Mouse (Mus musculus) naive thymus-derived CD4-positive, alpha-beta T cell, adult 2 months (primary cell): ENCODE data around the gene Vill.

Source experiments
- DNase-seq: peaks from one replicate; pipeline ENCODE4 v3.0.0-alpha.2; 2011; ENCODE audit warnings: low read depth

Vill gene

DNA sequence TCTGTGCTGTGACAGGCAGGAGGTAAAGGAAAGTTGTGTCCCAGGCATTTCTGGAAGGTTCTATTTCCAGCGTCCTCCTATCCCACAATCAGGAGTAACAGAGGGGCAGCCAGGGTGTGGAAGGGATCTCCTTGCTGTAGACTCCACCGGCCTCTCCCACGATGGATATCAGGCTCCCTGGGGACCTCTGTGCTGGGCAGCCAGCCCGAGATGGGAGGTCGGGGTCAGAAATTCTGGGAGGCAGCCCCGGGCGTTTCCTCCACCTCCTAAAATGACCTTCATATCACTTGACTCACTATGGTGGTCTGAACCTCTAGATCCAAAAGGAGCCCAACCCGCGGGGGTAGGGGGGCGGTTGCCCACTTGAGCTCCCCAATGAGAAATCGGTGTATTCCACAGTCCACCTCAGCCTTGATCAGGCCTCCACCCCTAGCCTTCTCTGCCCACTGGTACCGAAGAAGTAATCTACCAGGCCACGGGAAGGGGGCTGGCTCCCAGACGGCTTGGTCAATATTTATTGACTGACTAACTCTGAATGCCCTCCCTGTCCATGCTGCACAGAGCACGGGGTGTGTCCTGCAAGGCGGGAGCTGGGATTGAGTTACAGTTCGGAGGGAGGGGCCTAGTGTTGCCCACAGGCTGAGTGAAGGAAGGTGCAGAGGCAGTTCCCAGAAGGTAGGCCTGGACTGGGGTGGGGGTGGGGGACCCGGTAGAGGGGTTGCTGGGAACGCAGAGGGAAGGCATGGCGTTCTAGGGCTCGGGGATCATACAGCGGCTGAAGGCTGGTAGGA lies at the start of gene Vill:
TSS of gene Vill (plus strand) at position 625 of the 791 bp plus-strand sequence.
- no peak for DNase-seq

DNA sequence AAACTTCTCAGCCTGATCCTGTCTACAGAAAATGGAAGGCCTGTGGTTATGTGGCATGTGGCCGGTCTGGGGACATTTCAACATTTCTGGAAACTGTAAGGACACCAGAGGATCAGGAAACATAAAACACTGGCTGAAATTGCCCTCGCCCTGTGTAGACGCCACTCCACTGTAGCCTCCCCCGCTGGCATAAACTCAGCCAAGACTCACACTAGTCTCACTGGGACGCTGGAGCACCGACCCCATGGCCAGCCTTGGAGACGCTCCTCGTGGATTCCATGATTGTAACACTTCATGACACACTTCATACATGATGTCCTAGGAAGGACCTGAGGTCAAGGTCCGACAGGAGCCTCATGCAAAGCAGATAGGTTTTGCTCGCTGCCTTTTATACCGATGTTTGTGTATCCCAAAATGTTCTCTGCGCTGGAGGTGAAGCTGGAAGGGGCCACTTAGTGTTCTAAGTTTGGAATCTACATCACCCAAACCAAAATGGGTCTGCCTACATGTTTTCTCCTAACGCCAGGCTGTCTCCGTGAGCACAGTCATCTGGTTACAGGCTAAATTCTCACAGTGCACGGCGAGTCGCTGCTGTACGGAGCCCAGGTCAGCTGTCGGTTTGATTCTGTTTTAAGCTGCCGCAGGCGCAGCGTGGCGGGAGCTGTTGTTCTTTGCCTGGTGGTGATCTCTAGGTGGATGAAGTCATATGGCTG lies 48.4 kb upstream of the Vill start:
- DNase-seq: no peak

DNA sequence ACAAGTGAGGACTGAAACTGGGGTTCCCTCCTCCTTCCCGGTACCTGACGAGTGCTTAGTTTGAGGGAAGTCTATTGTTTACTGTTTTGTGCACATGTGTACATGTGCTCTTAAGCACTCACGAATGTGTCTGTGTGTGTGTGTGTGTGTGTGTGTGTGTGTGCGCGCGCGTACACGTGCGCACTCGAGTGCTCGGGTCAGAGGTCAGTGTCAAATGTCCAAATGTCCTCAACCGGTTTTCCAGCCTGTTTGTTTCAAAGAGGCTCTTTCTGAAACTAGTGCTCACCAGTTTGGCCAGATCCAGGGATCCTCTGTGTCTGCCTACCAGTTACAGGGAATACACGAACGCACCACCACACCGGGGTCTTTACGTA lies 47.9 kb upstream of the Vill start:
- DNase-seq: no peak

DNA sequence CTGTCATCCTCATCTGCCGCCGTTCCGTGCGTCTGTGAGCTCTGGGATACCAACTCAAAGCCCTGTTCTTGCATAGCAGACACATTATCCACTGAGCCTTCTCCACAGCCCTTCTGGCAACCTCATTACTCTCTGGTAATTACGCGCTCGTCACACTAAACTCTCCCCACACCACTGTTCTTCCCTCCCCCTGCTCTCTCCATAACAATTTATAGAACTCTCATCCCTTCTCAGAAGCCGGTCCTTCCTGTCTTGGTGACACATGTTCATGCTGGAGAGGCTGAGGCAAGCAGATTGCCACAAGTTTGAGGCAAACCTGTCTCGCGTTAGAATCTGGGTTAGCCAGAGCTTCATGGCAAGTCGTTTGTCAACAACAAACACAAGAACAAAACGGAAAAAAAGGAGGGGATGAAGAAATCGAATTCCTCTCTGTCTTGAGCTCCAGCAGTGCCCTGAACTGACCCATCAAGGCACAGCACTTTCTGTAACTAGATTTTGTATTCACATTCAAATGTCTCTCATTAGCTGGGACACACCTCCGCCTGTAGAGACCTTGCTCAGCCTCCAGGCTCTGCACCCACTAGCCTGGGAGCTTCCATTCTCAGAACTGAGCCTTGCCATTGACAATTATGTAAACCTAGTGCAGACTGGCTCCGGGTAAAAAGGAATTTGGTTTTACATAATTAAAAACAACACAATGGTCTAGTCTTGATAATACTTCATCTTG lies 47.1 kb upstream of the Vill start:
- DNase-seq: no peak

DNA sequence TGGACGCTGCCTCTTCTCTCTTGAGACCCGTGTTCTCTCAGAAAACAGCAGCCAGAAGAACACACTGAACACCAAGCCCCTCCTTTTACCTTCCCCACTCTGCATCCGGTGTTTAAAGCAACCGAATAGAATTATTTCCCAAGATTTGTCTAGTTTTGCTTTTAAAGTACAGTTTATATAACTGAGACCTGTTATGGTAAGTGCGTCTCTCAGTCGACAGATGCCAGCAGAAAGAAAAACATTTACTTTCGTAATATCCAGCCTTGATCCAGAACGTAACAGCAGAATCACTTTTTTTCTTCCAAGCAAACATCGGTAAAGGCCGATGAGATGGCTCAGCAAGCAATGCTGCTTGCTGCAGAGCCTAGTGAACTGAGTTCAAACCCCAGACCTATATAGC lies 45.3 kb upstream of the Vill start:
- no peak for DNase-seq

DNA sequence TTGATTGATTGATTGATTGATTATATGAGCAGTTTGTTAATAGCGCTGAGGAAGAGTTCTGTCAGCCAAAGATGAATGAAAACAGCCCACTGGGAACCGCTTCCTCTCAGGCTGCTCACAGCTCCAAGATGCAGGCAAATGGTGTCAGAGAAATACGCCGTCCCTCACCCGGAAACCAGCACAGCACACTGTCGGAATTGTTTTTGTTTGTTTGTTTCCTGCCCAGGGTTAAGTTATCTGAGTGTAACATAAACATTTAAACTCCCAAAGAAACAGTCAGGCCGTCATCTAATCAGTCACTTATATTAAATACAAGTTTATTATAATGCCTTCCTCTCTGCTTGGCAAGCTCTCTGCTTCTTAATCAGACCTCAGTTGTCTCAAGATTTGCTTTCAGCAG lies 43.7 kb upstream of the Vill start:
- no peak for DNase-seq

DNA sequence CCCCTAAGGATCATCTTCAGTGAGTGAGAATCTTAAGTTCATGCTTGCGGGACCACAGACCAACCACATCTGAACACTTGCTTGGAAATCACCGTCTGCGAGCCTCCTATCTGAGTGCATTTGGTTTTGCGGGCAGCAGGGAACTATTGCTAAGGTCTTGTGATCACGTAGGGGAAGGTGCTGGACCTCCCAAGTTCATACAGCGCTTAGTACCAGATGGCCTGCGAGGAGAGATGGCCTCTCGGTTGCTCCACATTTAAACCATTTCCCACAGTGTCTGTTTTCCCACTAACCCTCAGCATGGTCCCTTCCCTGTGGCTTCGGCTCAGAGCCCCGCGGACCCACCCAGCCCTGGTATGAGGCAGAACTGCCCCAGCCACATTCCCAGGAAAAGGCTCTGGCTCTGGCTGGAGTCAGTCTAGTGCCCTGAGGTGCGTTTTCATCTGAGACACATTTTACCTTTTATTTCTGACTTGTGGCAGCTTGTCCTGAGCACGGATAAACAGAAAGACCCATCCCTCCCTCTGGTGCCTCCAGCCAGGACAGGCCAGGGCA lies 42.3 kb upstream of the Vill start:
- no peak for DNase-seq

DNA sequence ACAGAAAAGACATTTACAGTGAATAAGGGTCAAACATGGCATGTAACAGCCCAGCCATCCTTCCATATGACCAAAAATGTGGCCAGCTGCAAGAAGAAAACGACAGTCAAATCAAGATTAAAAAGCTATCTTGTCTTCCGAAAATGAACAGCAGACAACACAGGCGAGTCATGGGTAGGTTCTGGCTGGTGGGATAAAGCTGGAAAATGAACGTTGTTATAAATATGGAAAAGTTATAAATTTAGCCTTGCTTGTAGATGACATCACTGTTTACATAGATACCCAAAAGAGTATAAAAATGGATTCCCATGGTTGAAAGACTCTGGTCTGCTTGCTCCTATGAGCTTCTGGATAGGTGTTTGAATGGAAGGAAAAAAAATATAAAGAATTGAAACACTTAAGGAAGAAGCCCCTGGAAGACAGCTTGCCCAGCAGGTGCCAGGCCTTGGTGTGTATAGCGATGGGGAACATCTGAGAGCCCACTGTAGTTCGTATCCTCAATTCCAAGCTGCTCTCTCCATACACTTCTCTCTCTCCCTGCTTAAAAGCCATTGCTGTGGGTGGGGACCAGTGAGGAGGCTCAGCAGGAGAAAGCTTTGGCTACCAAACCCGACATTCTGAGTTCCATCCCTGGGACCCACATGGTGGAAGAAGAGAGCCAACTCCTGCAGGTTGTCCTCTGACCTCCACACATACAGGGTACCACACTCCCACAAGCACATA lies 35.6 kb upstream of the Vill start:
- no peak for DNase-seq

DNA sequence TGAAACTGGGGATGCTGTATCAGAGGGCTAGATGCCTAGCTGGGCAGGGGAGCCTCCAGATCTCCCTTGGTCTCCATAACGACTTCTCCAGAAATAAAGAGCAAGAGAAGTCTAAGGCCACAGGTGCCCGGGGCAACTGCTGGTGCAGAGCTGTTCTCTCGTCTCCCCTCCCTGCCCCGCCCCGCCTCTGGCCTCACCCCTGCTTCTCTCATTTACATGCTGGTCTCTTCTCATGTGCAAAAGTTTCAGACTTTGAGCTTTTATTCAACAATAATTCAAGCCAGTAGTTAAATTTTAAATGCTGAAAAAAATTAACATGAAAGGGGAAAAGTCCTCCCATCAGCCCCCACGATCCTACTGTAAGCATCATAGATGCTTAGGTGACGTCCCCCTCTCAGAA lies 30.8 kb upstream of the Vill start:
- DNase-seq: no peak

DNA sequence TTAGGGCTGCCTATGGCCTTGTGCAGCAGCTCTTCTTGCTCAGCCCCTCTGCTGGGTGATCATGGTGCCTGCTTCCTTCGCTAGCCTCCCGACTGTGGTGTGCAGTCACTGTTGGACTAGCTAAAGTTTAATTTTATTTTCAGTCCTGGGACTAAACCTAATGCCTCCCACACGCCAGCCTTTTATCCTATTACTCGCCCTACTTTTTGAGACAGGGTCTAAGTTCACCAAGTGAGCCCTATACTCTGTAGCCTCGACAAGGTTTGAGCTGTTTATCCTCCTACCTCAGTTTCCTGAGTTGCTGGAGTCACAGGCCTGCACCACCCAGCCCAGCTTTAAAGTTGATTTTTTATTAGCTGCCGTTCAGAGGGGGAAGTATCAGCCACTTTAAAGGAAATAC lies 27.3 kb upstream of the Vill start:
- DNase-seq: no peak

DNA sequence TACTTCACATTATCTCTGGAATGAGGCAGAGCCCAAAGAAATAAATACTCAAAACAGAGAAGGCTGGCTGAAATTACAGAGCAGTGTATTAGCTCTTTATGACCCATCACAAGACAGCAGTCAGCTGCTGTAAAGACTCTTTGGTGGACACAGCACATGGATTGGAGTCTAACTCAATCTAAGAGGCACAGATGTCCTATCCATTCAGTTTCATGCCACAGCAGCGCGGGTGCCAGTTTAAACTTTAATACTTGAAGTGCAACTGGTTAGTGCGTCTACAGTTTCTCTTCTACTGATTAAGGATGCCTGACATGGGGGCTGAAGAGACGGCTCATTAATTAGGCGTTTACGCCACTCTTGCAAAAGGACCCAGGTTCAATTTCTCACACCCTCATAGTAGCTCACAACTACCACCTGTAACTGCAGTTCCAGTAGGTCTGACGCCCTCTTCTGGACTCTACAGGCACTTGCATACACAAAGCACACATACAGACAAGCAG lies 26.7 kb upstream of the Vill start:
- DNase-seq: no peak

DNA sequence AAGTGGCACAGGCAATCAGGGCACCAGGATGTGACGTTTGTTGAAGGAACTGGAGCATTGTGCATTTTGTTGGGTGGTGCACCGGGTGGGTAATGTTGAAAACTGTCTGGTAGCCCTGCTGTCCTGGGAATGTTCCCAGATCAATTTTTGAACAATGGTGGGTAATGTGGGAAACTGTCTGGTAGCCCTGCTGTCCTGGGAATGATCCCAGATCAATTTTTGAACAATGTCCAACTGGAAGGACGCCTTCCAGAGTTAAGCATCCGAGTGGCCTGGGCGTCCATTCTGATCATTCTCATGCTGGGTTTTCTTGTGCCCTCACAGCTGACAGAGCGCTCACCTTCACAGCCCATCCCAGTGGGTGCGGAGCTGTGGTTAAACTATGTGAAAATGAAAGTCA lies 25.2 kb upstream of the Vill start:
- no peak for DNase-seq

DNA sequence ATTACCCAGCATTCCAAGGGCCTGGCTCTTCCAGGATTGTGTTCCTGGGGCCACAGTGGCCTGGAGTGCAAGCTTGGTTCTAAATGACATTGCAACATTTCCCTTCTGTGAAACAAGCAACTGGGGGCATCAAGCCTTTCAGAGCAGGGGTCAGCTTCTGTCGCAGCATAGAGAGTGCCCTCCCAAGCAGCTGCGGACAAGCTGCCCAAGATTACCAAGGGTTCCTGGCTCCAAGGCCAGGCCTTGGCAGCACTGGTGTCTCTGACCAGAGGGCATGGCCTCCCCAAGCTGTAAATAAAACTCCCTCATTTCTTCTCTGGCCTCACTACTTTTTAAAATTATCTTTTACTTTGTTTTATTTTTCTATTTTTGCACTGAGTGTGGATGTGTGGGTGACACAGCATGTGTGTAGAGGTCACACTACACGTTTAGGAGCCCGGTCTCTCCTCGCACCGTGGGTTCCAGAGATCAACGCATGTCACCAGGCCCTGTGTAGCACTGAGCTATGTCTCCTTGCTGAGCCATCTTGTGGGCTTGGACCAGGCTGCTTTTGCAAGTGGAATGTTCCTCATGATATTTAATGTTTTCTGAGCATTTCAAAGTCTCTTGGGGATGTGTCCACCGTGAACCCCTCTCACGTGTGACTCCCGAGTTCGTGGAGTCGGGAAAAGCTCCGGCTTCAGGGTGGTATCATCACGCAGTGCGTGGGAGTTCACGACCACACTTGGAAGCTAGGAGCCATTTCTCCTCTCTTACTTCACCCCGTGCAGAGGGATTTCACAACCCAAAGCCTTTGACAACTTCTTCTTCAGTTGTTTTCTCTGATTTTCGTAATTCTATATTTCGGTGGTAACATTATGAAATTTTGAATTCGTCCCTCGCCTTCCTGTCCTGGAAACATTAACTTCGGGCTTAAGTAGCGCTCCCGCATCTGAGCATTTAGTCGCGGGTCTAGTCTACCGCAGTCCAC lies 24.1 kb upstream of the Vill start:
- DNase-seq: no peak

DNA sequence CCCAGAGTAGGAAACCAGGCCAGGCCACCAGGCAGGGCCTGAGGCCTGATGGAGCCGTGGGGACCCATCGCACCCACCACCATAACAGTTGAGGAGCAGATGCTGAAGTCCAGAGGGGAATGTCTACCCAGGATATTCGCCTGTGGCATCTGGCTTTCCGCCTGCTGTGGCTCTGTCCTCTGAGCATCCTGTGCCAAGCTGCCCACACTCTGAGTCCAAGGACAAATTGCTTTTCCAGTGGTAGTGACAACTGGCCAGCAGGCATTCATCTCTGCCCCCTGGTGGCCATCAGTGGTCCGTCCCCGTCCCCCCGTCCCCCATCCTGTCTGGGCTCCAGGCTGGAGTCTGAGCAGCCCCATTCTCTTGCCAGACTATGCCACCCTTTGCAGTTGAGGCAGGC lies 23.0 kb upstream of the Vill start:
- peak; percentile 21 for DNase-seq

DNA sequence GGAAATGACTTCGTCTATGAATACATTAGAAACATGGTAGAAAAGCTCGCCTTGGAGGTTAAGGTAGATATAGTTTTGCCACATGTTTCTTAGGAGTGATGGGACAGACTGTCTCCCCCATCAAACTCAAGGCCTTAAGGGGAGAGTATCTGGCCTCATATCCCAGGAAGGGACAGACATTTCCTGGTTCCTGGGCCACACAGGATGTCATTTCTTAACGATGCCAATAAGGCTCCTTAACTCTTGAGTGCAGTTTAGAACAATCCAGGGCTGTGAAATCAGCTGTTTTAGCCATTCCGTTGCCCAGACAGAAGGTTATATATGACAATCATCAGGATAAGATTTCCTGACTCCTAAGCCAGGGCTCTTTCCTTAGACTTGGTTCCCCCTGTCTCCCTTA lies 21.5 kb upstream of the Vill start:
- no peak for DNase-seq

DNA sequence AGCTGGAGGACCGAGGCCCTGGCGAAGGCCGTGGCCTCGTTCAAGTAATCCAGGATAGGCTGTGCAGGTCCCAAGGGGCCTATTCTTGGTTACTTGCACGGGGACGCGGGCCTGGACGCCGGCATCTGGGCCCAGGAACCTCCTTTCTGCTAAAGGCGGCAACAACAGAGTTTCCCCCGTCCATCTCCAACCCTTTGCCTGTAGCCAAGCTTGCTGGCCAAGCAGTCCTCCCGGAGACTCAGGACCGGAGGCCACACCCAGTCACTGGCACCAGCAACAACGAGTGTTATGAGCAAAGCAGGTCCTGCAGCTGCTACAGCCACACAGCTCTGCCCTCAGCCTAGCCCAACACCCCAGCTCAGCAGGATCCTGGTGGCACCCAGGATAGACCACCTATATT lies 20.8 kb upstream of the Vill start:
- DNase-seq: no peak

DNA sequence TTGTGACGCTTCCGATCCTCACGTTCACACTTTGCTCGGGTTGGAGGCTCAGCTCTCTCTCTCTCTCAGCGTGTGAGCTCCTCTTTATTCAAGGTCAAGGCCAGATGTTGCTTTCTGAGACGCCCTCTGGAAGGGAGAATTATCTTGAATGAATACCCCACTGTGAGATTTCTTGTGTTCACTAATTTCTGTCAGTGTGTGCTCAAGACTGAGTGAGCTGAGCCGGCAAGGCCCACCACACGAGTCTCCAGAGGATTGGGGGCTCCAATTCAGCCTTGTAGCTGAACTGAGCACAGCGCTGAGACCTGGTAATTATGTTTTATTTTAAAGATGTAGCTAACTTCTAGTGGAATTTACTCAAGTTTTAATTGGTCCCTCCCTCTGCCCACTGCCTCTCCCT lies 20.0 kb upstream of the Vill start:
- DNase-seq: no peak

DNA sequence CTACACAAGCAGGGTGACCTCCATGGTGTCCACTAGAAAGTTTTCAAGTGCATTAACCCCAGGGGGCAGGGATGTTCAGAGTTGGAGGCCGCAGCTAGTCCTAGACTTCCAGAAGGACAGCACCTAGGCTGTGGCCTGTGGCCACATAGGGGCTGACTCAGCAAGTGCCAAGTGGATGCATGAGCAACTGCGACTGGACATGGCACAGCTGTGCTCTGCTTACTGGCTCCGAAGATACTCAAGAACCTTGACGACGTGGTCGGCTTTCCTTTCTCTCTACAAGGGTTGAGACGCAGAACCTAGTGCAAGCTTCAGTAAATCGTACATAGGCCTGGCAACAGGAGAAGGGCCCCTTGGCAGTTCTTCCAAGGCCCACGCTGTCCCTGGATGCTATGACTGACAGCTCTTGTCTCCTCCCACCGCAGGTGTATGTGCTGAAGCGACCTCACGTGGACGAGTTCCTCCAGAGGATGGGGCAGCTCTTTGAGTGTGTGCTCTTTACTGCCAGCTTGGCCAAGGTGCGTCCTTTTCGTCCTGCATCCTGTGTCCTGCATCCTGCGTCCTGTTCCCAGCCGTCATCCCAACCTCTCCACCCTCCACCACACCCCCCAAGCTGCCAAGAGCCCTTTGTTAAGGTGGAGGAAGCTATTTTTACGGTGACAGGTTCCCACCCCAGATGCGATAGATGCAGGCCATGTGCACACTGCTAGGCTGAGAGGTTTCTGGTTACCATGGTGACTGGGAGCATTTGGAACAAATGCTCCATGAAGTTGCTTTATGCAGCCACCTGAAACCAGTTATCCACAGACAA lies 19.3 kb upstream of the Vill start:
- DNase-seq: no peak

DNA sequence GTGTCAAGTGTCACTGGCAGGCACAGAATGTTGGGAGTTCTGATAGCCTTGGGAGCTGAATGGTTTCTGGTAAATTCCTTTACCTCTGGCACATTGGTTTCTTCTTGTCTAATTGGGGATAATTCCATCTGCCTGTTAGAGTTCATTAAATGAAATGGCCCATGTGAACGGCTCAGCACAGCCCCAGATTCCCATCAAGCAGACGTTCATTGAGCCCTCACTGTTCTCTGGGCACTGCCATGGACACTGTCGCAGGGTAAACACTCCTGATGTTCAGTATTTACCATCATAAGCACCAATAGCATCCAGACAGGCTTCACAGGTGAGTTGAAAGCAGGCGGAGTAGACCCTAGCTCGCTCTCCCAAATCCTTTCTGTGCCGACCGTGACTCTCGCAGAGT lies 18.5 kb upstream of the Vill start:
- DNase-seq: no peak
